Mouse (Mus musculus) embryo, embryonic 11.5 days (tissue): ENCODE results near the gene Slc37a1.

Experiments
- DNase-seq: peaks from one replicate; pipeline ENCODE4 v3.0.0-alpha.2; 2012; ENCODE audit warnings: low read depth, low spot score

The Slc37a1 gene

GRCm38 (mm10) chr17:31294363-31295214 lies 8.0 kb downstream of the Slc37a1 start:
- DNase-seq, result no peak

GRCm38 (mm10) chr17:31295215-31295891 lies 8.8 kb downstream of the Slc37a1 start:
- DNase-seq, result no peak

GRCm38 (mm10) chr17:31295892-31296781 lies 9.5 kb downstream of the Slc37a1 start:
- no peak for DNase-seq

- DNase-seq, result no peak
These were observed 10.9 kb downstream of the Slc37a1 start for GRCm38 (mm10) chr17:31297521-31297939.

GRCm38 (mm10) chr17:31298419-31299209 lies 12.0 kb downstream of the Slc37a1 start:
- no peak for DNase-seq

- DNase-seq, result no peak
These were observed 13.4 kb downstream of the Slc37a1 start for GRCm38 (mm10) chr17:31299981-31300380.

- no peak for DNase-seq
These were observed 14.1 kb downstream of the Slc37a1 start for GRCm38 (mm10) chr17:31300736-31301135.

GRCm38 (mm10) chr17:31303401-31303800 lies 16.8 kb downstream of the Slc37a1 start:
- no peak for DNase-seq

GRCm38 (mm10) chr17:31304895-31305775 lies 18.5 kb downstream of the Slc37a1 start:
- no peak for DNase-seq

- no peak for DNase-seq
These were observed 19.2 kb downstream of the Slc37a1 start for GRCm38 (mm10) chr17:31305776-31306120.

GRCm38 (mm10) chr17:31307756-31308155 lies 21.2 kb downstream of the Slc37a1 start:
- DNase-seq, result no peak

GRCm38 (mm10) chr17:31308291-31308816 lies 21.8 kb downstream of the Slc37a1 start:
- DNase-seq, result no peak

- DNase-seq, result no peak
These were observed 22.7 kb downstream of the Slc37a1 start for GRCm38 (mm10) chr17:31309281-31309793.

- no peak for DNase-seq
These were observed 24.5 kb downstream of the Slc37a1 start for GRCm38 (mm10) chr17:31311047-31311446.

GRCm38 (mm10) chr17:31312648-31313047 lies 26.1 kb downstream of the Slc37a1 start:
- no peak for DNase-seq

- no peak for DNase-seq
These were observed 28.6 kb downstream of the Slc37a1 start for GRCm38 (mm10) chr17:31315046-31315792.

GRCm38 (mm10) chr17:31315993-31316392 lies 29.4 kb downstream of the Slc37a1 start:
- no peak for DNase-seq

- no peak for DNase-seq
These were observed 30.4 kb downstream of the Slc37a1 start for GRCm38 (mm10) chr17:31316998-31317397.
